Mouse (Mus musculus): ENCODE data around the gene Rdh1. TPM values are rescaled to one million over a fixed set of nuclear protein-coding genes. Genes with fewer than 3 reads are reported as not detected.

Gene Rdh1
- polyA plus RNA-seq, 2 experiments: 0.11 TPM; not detected in 1

Other genes starting within 250 kb of the Rdh1 start
- 31.7 and 36.9 TPM in 2 replicates for gene Ndufa4l2, start 244.8 kb upstream of the Rdh1 start, polyA plus RNA-seq (2012; rRNA removed)
- gene Ndufa4l2, start 244.8 kb upstream of the Rdh1 start, polyA plus RNA-seq (2014; fragmentation: Nextera tagmentation; extraction: Ambion mirVana): 44.5 and 62.9 TPM in 2 replicates
- gene Shmt2, start 237.3 kb upstream of the Rdh1 start, polyA plus RNA-seq (2012; rRNA removed): 146 and 178 TPM in 2 replicates
- gene Shmt2, start 237.3 kb upstream of the Rdh1 start, polyA plus RNA-seq (2014; fragmentation: Nextera tagmentation; extraction: Ambion mirVana): 89.4 and 94.6 TPM in 2 replicates
- 7.2 and 9.6 TPM in 2 replicates for gene Nxph4, start 225.2 kb upstream of the Rdh1 start, polyA plus RNA-seq (2012; rRNA removed)
- 17.5 and 19.9 TPM in 2 replicates for gene Nxph4, start 225.2 kb upstream of the Rdh1 start, polyA plus RNA-seq (2014; fragmentation: Nextera tagmentation; extraction: Ambion mirVana)
- 261 and 271 TPM in 2 replicates for gene Lrp1, start 138.6 kb upstream of the Rdh1 start, polyA plus RNA-seq (2012; rRNA removed)
- gene Lrp1, start 138.6 kb upstream of the Rdh1 start, polyA plus RNA-seq (2014; fragmentation: Nextera tagmentation; extraction: Ambion mirVana): 146 and 172 TPM in 2 replicates
- 30.7 and 33.5 TPM in 2 replicates for gene Stat6, start 116.7 kb upstream of the Rdh1 start, polyA plus RNA-seq (2012; rRNA removed)
- gene Stat6, start 116.7 kb upstream of the Rdh1 start, polyA plus RNA-seq (2014; fragmentation: Nextera tagmentation; extraction: Ambion mirVana): 22.2 and 24.6 TPM in 2 replicates
- 12.3 and 13.9 TPM in 2 replicates for gene Nemp1, start 92.8 kb upstream of the Rdh1 start, polyA plus RNA-seq (2012; rRNA removed)
- gene Nemp1, start 92.8 kb upstream of the Rdh1 start, polyA plus RNA-seq (2014; fragmentation: Nextera tagmentation; extraction: Ambion mirVana): 9.0 and 10.2 TPM in 2 replicates
- 64.5 and 68.3 TPM in 2 replicates for gene Nab2, start 91.2 kb upstream of the Rdh1 start, polyA plus RNA-seq (2012; rRNA removed)
- 16.4 and 19.9 TPM in 2 replicates for gene Nab2, start 91.2 kb upstream of the Rdh1 start, polyA plus RNA-seq (2014; fragmentation: Nextera tagmentation; extraction: Ambion mirVana)
- gene Myo1a, start 54.6 kb upstream of the Rdh1 start, polyA plus RNA-seq (2012; rRNA removed): 1.2 and 1.7 TPM in 2 replicates
- gene Myo1a, start 54.6 kb upstream of the Rdh1 start, polyA plus RNA-seq (2014; fragmentation: Nextera tagmentation; extraction: Ambion mirVana): 0.30 and 0.48 TPM in 2 replicates
- gene Tac2, start 35.2 kb upstream of the Rdh1 start, polyA plus RNA-seq (2012; rRNA removed): 0.58 and 15.2 TPM in 2 replicates
- 0.44 and 0.84 TPM in 2 replicates for gene Tac2, start 35.2 kb upstream of the Rdh1 start, polyA plus RNA-seq (2014; fragmentation: Nextera tagmentation; extraction: Ambion mirVana)
- 10.7 and 12.5 TPM in 2 replicates for gene Zbtb39, start 20.2 kb upstream of the Rdh1 start, polyA plus RNA-seq (2012; rRNA removed)
- 4.2 and 4.4 TPM in 2 replicates for gene Zbtb39, start 20.2 kb upstream of the Rdh1 start, polyA plus RNA-seq (2014; fragmentation: Nextera tagmentation; extraction: Ambion mirVana)
- gene Gpr182, start 8.0 kb upstream of the Rdh1 start, polyA plus RNA-seq (2012; rRNA removed): 0.88 and 1.4 TPM in 2 replicates
- 0.39 and 0.40 TPM in 2 replicates for gene Gpr182, start 8.0 kb upstream of the Rdh1 start, polyA plus RNA-seq (2014; fragmentation: Nextera tagmentation; extraction: Ambion mirVana)
- 0.15 and 0.16 TPM in 2 replicates for gene Rdh16f1, start 66 bp downstream of the Rdh1 start, polyA plus RNA-seq (2012; rRNA removed)
- 0.59 TPM in 1 of 2 replicates, not detected in the other for gene Rdh16f1, start 66 bp downstream of the Rdh1 start, polyA plus RNA-seq (2014; fragmentation: Nextera tagmentation; extraction: Ambion mirVana)
- gene Rdh9, start 16.7 kb downstream of the Rdh1 start, polyA plus RNA-seq (2012; rRNA removed): 0.26 and 0.33 TPM in 2 replicates
- gene Rdh9, start 16.7 kb downstream of the Rdh1 start, polyA plus RNA-seq (2014; fragmentation: Nextera tagmentation; extraction: Ambion mirVana): 0.30 TPM in 1 of 2 replicates, not detected in the other
- gene Rdh16, start 41.4 kb downstream of the Rdh1 start, polyA plus RNA-seq (2012; rRNA removed): 0.10 TPM in 1 of 2 replicates, not detected in the other
- gene Rdh16, start 41.4 kb downstream of the Rdh1 start, polyA plus RNA-seq (2014; fragmentation: Nextera tagmentation; extraction: Ambion mirVana): 0.06 TPM in 1 of 2 replicates, not detected in the other
- not detected in 2 replicates for gene Rdh19, start 90.2 kb downstream of the Rdh1 start, polyA plus RNA-seq (2012; rRNA removed)
- gene Rdh19, start 90.2 kb downstream of the Rdh1 start, polyA plus RNA-seq (2014; fragmentation: Nextera tagmentation; extraction: Ambion mirVana): not detected in 2 replicates
- gene Rdh16f2, start 106.8 kb downstream of the Rdh1 start, polyA plus RNA-seq (2012; rRNA removed): not detected in 2 replicates
- not detected in 2 replicates for gene Rdh16f2, start 106.8 kb downstream of the Rdh1 start, polyA plus RNA-seq (2014; fragmentation: Nextera tagmentation; extraction: Ambion mirVana)
- 0.05 TPM in 1 of 2 replicates, not detected in the other for gene Rdh7, start 129.1 kb downstream of the Rdh1 start, polyA plus RNA-seq (2012; rRNA removed)
- gene Rdh7, start 129.1 kb downstream of the Rdh1 start, polyA plus RNA-seq (2014; fragmentation: Nextera tagmentation; extraction: Ambion mirVana): not detected in 2 replicates
- 0.60 and 1.0 TPM in 2 replicates for gene Sdr9c7, start 138.8 kb downstream of the Rdh1 start, polyA plus RNA-seq (2012; rRNA removed)
- 1.0 and 1.4 TPM in 2 replicates for gene Sdr9c7, start 138.8 kb downstream of the Rdh1 start, polyA plus RNA-seq (2014; fragmentation: Nextera tagmentation; extraction: Ambion mirVana)
- not detected in 2 replicates for gene Hsd17b6, start 247.9 kb downstream of the Rdh1 start, polyA plus RNA-seq (2012; rRNA removed)
- not detected in 2 replicates for gene Hsd17b6, start 247.9 kb downstream of the Rdh1 start, polyA plus RNA-seq (2014; fragmentation: Nextera tagmentation; extraction: Ambion mirVana)

Measured in limb, embryonic 14.5 days (tissue).